Mouse (Mus musculus) neural tube, embryonic 14.5 days (tissue): Measurements from ENCODE around the gene Uba52. TPM values are rescaled to one million over a fixed set of nuclear protein-coding genes. Genes with fewer than 3 reads are reported as not detected.
A peak's percentile ranks its signal among the peaks of the same experiment; 100 is the strongest.

Source experiments
- ATAC-seq: fragments of 200-750 bp; cut with Nextera tagmentation; 2 replicates; pipeline ENCODE4 v1.8.0; 2017; ENCODE audit warnings: low read depth, mild to moderate bottlenecking, moderate TSS enrichment, moderate library complexity
- H3K27ac ChIP-seq: fragments of 300-500 bp; sonication (generic); 2 replicates; pipeline ENCODE4 v1.5.1; 2014; ENCODE audit warnings: low read depth, mild to moderate bottlenecking, control low read depth, low read length, moderate library complexity, mixed read lengths
- H3K27me3 ChIP-seq: fragments of 300-500 bp; sonication (generic); 2 replicates; pipeline ENCODE4 v1.6.1; 2014; ENCODE audit warnings: low read length; ENCODE audit not compliant: control insufficient read depth, insufficient read depth
- H3K36me3 ChIP-seq: fragments of 300-500 bp; sonication (generic); 2 replicates; pipeline ENCODE4 v1.6.1; 2014; ENCODE audit warnings: low read length, mixed read lengths; ENCODE audit not compliant: control insufficient read depth, insufficient read depth
- H3K4me1 ChIP-seq: fragments of 300-500 bp; sonication (generic); 2 replicates; pipeline ENCODE4 v1.6.1; 2014; ENCODE audit warnings: low read length; ENCODE audit not compliant: control insufficient read depth, insufficient read depth
- H3K4me2 ChIP-seq: fragments of 300-500 bp; sonication (generic); 2 replicates; pipeline ENCODE4 v1.6.1; 2014; ENCODE audit warnings: mild to moderate bottlenecking, low read depth, low read length, control low read depth
- H3K4me3 ChIP-seq: fragments of 300-500 bp; sonication (generic); 2 replicates; pipeline ENCODE4 v1.5.1; 2014; ENCODE audit warnings: low read depth, low read length, control low read depth, mixed read lengths
- H3K9ac ChIP-seq: fragments of 300-500 bp; sonication (generic); replicated peaks from 2 replicates; pipeline ENCODE4 v1.6.1; 2014; ENCODE audit warnings: low read depth, mild to moderate bottlenecking, control low read depth, low read length, mixed read lengths
- H3K9me3 ChIP-seq: fragments of 300-500 bp; sonication (generic); 2 replicates; pipeline ENCODE4 v1.6.1; 2016; ENCODE audit warnings: low read length; ENCODE audit not compliant: control insufficient read depth
- WGBS: fragments of 180-500 bp; shearing (Covaris S2); extraction: QIAGEN DNeasy Blood & Tissue Kit; methylation state at CpG from one replicate; pipeline ENCODE4 v1.1.7; 2014; 5-methylcytosine and 5-hydroxymethylcytosine counted together
- polyA plus RNA-seq: library from polyadenylated mRNA; unstranded; fragments of >200 nt; fragmentation: Nextera tagmentation; extraction: Ambion mirVana; gene quantifications from 2 replicates; pipeline ENCODE4 v1.2.1, GENCODE M21; 2014

Uba52 gene
- polyA plus RNA-seq, 1 experiment from 2014 or later = 750 TPM

GRCm38 (mm10) chr8:70493692-70494415, 16.7 kb downstream of the Uba52 start:
- H3K4me3 ChIP-seq = peak overlapping the region; percentile 29; the same call in 1 of the 2 replicates
- peak overlapping the region; percentile 50 for H3K4me2 ChIP-seq
- 0 out of 2 replicates have a peak overlapping the region, but pooled peaks have one; percentile 22 for H3K9ac ChIP-seq
- no peaks in the 10 kb centered on the region for H3K36me3 ChIP-seq
- H3K27me3 ChIP-seq = peaks cover 88% of the 10 kb centered on the region
- peaks cover 20% of the 10 kb centered on the region for H3K4me1 ChIP-seq
- no peaks in the 10 kb centered on the region for H3K9me3 ChIP-seq
- 1% methylated on average over 47 of the region's 47 CpGs for WGBS
- no peak overlapping the region for H3K27ac ChIP-seq
- ATAC-seq = no peak

- WGBS = under 1% methylated on average over 78 of the region's 93 CpGs
- peaks cover 26% of the 10 kb centered on the region for H3K4me1 ChIP-seq
Measured at GRCm38 (mm10) chr8:70492664-70493640, 17.6 kb downstream of the Uba52 start, which contains the start of gene Crlf1. Gene Crlf1, plus strand, starts transcription at chr8:70493158.

GRCm38 (mm10) chr8:70490880-70491495, 19.6 kb downstream of the Uba52 start:
- peaks cover 37% of the 10 kb centered on the region for H3K4me1 ChIP-seq

More at GRCm38 (mm10) chr8:70492664-70493640, 17.6 kb downstream of the Uba52 start, which contains the start of gene Crlf1:
- peaks cover 88% of the 10 kb centered on the region for H3K27me3 ChIP-seq
- H3K9me3 ChIP-seq = no peaks in the 10 kb centered on the region
- H3K4me3 ChIP-seq = peak within 1 kb of the TSS; percentile 29; the same call in 1 of the 2 replicates
- H3K36me3 ChIP-seq = no peaks in the 10 kb centered on the region
- peak within 1 kb of the TSS; percentile 50 for H3K4me2 ChIP-seq
- 0 out of 2 replicates have a peak within 1 kb of the TSS, but pooled peaks have one; percentile 25 for H3K9ac ChIP-seq
- H3K27ac ChIP-seq = no peak within 1 kb of the TSS
- ATAC-seq = no peak; the same call in 1 of the 2 replicates

GRCm38 (mm10) chr8:70490061-70490879, 20.3 kb downstream of the Uba52 start:
- no peak overlapping the region for H3K4me2 ChIP-seq
- no peak overlapping the region for H3K27ac ChIP-seq
- no peak for ATAC-seq
- H3K4me3 ChIP-seq = no peak overlapping the region
- peaks cover 77% of the 10 kb centered on the region for H3K27me3 ChIP-seq
- no peaks in the 10 kb centered on the region for H3K9me3 ChIP-seq
- WGBS = 9% methylated on average over 10 of the region's 10 CpGs
- no peaks in the 10 kb centered on the region for H3K36me3 ChIP-seq
- H3K9ac ChIP-seq = no peak overlapping the region
- peaks cover 37% of the 10 kb centered on the region for H3K4me1 ChIP-seq

More at GRCm38 (mm10) chr8:70490880-70491495, 19.6 kb downstream of the Uba52 start:
- H3K9ac ChIP-seq = no peak overlapping the region
- H3K4me3 ChIP-seq = no peak overlapping the region
- H3K4me2 ChIP-seq = no peak overlapping the region
- no peak for ATAC-seq
- 2% methylated on average over 20 of the region's 20 CpGs for WGBS
- no peak overlapping the region for H3K27ac ChIP-seq
- H3K27me3 ChIP-seq = peaks cover 77% of the 10 kb centered on the region
- no peaks in the 10 kb centered on the region for H3K36me3 ChIP-seq
- H3K9me3 ChIP-seq = no peaks in the 10 kb centered on the region

GRCm38 (mm10) chr8:70489576-70489975, 21.0 kb downstream of the Uba52 start:
- Histone ChIP-seq H3K27ac (no peak overlapping the region), H3K36me3 (no peaks in the 10 kb centered on the region), H3K9me3 (no peaks in the 10 kb centered on the region), H3K4me1 (peaks cover 37% of the 10 kb centered on the region), H3K9ac (no peak overlapping the region), H3K4me3 (no peak overlapping the region; the same call in 1 of the 2 replicates), H3K27me3 (peaks cover 74% of the 10 kb centered on the region), H3K4me2 (no peak overlapping the region)
- under 1% methylated on average over 31 of the region's 41 CpGs for WGBS
- ATAC-seq = no peak

GRCm38 (mm10) chr8:70488931-70489470, 21.6 kb downstream of the Uba52 start:
- H3K9me3 ChIP-seq = no peaks in the 10 kb centered on the region
- no peak for ATAC-seq
- H3K36me3 ChIP-seq = peaks cover 4% of the 10 kb centered on the region; the same call in 1 of the 2 replicates
- WGBS = under 1% methylated on average over 14 of the region's 14 CpGs
- H3K4me1 ChIP-seq = peaks cover 35% of the 10 kb centered on the region
- H3K4me3 ChIP-seq = peak overlapping the region; percentile 9; the same call in 1 of the 2 replicates
- no peak overlapping the region for H3K9ac ChIP-seq
- H3K27me3 ChIP-seq = peaks cover 71% of the 10 kb centered on the region
- no peak overlapping the region for H3K27ac ChIP-seq
- 0 out of 2 replicates have a peak overlapping the region, but pooled peaks have one; percentile 6 for H3K4me2 ChIP-seq

- peak overlapping the region; percentile 9; the same call in 1 of the 2 replicates for H3K4me3 ChIP-seq
- H3K27me3 ChIP-seq = peaks cover 63% of the 10 kb centered on the region
- no peak overlapping the region for H3K27ac ChIP-seq
- peaks cover 29% of the 10 kb centered on the region for H3K4me1 ChIP-seq
- 2% methylated on average over 55 of the region's 55 CpGs for WGBS
- H3K36me3 ChIP-seq = peaks cover 5% of the 10 kb centered on the region; the same call in 1 of the 2 replicates
- H3K4me2 ChIP-seq = peak overlapping the region; percentile 75
- H3K9ac ChIP-seq = no peak overlapping the region
- ATAC-seq = no peak
- H3K9me3 ChIP-seq = no peaks in the 10 kb centered on the region
Measured at GRCm38 (mm10) chr8:70487993-70488796, 22.4 kb downstream of the Uba52 start.
